Mouse (Mus musculus) neural tube, embryonic 13.5 days (tissue): ENCODE results near the gene Pxylp1. TPM values are rescaled to one million over a fixed set of nuclear protein-coding genes. Genes with fewer than 3 reads are reported as not detected.
A peak's percentile ranks its signal among the peaks of the same experiment; 100 is the strongest.

Experiments
- ATAC-seq: fragments of 200-750 bp; cut with Nextera tagmentation; 2 replicates; pipeline ENCODE4 v1.8.0; 2017; ENCODE audit warnings: low read depth, mild to moderate bottlenecking, moderate TSS enrichment, moderate library complexity
- H3K27ac ChIP-seq: fragments of 300-500 bp; sonication (generic); replicated peaks from 2 replicates; pipeline ENCODE4 v1.5.1; 2015; ENCODE audit warnings: moderate library complexity, mild to moderate bottlenecking, inconsistent platforms
- H3K27me3 ChIP-seq: fragments of 300-500 bp; sonication (generic); 2 replicates; pipeline ENCODE4 v1.6.1; 2015; ENCODE audit warnings: mild to moderate bottlenecking, inconsistent platforms
- H3K36me3 ChIP-seq: fragments of 300-500 bp; sonication (generic); 2 replicates; pipeline ENCODE4 v1.6.1; 2015; ENCODE audit warnings: mild to moderate bottlenecking, inconsistent platforms
- H3K4me1 ChIP-seq: fragments of 300-500 bp; sonication (generic); replicated peaks from 2 replicates; pipeline ENCODE4 v1.6.1; 2015; ENCODE audit warnings: inconsistent platforms
- H3K4me2 ChIP-seq: fragments of 300-500 bp; sonication (generic); 2 replicates; pipeline ENCODE4 v1.6.1; 2015; ENCODE audit warnings: inconsistent platforms, mild to moderate bottlenecking, moderate library complexity
- H3K4me3 ChIP-seq: fragments of 300-500 bp; sonication (generic); 2 replicates; pipeline ENCODE4 v1.5.1; 2015; ENCODE audit warnings: mild to moderate bottlenecking, inconsistent platforms
- H3K9ac ChIP-seq: fragments of 300-500 bp; sonication (generic); 2 replicates; pipeline ENCODE4 v1.6.1; 2015; ENCODE audit warnings: moderate library complexity, mild to moderate bottlenecking, inconsistent platforms
- H3K9me3 ChIP-seq: fragments of 300-500 bp; sonication (generic); 2 replicates; pipeline ENCODE4 v1.6.1; 2016; ENCODE audit warnings: inconsistent platforms
- WGBS: fragments of 180-500 bp; shearing (Covaris S2); methylation state at CpG from one replicate; pipeline ENCODE4 v1.1.7; 2015; 5-methylcytosine and 5-hydroxymethylcytosine counted together
- polyA plus RNA-seq: library from polyadenylated mRNA; unstranded; fragments of >200 nt; fragmentation: Nextera tagmentation; extraction: Ambion mirVana; gene quantifications from 2 replicates; pipeline ENCODE4 v1.2.1, GENCODE M21; 2015

Gene Pxylp1
- polyA plus RNA-seq, 1 experiment from 2014 or later = 33.4 TPM

- Histone ChIP-seq H3K27me3 (no peaks in the 10 kb centered on the region), H3K27ac (peak overlapping the region; percentile 76), H3K4me2 (peak overlapping the region; percentile 86), H3K36me3 (no peaks in the 10 kb centered on the region), H3K4me3 (peak overlapping the region; percentile 58), H3K4me1 (peaks cover 80% of the 10 kb centered on the region), H3K9me3 (no peaks in the 10 kb centered on the region), H3K9ac (peak overlapping the region; percentile 84)
- peak; percentile 78 for ATAC-seq
- under 1% methylated on average over 66 of the region's 66 CpGs for WGBS
Observed at GRCm38 (mm10) chr9:96889345-96890021, 3.0 kb downstream of the Pxylp1 start.

- H3K4me2 ChIP-seq = peak overlapping the region; percentile 86
- H3K9me3 ChIP-seq = no peaks in the 10 kb centered on the region
- H3K4me3 ChIP-seq = peak overlapping the region; percentile 58
- peak; percentile 58 for ATAC-seq
- under 1% methylated on average over 35 of the region's 37 CpGs for WGBS
- H3K4me1 ChIP-seq = peaks cover 84% of the 10 kb centered on the region
- peak overlapping the region; percentile 76 for H3K27ac ChIP-seq
- H3K27me3 ChIP-seq = no peaks in the 10 kb centered on the region
- H3K36me3 ChIP-seq = no peaks in the 10 kb centered on the region
- H3K9ac ChIP-seq = peak overlapping the region; percentile 84
Observed at GRCm38 (mm10) chr9:96888742-96889344, 3.6 kb downstream of the Pxylp1 start.

GRCm38 (mm10) chr9:96887954-96888353 is 4.5 kb downstream of the Pxylp1 start:
- no peaks in the 10 kb centered on the region for H3K27me3 ChIP-seq
- no peaks in the 10 kb centered on the region for H3K9me3 ChIP-seq
- peak overlapping the region; percentile 27; the same call in 1 of the 2 replicates for H3K9ac ChIP-seq
- no peaks in the 10 kb centered on the region for H3K36me3 ChIP-seq
- H3K4me3 ChIP-seq = peak overlapping the region; percentile 58
- peaks cover 88% of the 10 kb centered on the region for H3K4me1 ChIP-seq
- WGBS = 10% methylated on average over 6 of the region's 6 CpGs
- no peak overlapping the region for H3K27ac ChIP-seq
- peak overlapping the region; percentile 86 for H3K4me2 ChIP-seq
- ATAC-seq = peak; percentile 28

DNA sequence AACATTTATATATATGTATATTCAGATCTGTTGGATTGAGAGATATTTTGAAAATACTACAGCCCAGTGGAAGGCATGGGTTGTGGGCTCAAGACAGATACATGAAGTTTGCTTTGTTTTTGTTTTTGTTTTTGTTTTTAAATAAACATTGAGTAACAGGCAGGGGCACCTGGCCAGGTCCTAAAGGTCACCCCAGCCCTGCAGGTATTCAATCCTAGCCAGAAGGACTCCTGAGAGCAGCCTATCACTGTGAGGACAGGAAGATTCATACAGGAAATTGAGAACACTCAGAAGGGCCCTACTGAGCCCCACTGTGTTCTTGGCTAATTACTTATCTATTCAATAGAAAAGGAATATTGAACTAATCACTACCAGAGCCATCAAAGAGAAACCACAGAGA is 5.0 kb downstream of the Pxylp1 start:
- Histone ChIP-seq H3K9ac (peak overlapping the region; percentile 27; the same call in 1 of the 2 replicates), H3K27ac (0 out of 2 replicates have a peak overlapping the region, but pooled peaks have one; percentile 4), H3K4me1 (peaks cover 89% of the 10 kb centered on the region), H3K4me3 (peak overlapping the region; percentile 58), H3K4me2 (peak overlapping the region; percentile 86), H3K36me3 (no peaks in the 10 kb centered on the region), H3K27me3 (no peaks in the 10 kb centered on the region), H3K9me3 (no peaks in the 10 kb centered on the region)
- no peak for ATAC-seq

DNA sequence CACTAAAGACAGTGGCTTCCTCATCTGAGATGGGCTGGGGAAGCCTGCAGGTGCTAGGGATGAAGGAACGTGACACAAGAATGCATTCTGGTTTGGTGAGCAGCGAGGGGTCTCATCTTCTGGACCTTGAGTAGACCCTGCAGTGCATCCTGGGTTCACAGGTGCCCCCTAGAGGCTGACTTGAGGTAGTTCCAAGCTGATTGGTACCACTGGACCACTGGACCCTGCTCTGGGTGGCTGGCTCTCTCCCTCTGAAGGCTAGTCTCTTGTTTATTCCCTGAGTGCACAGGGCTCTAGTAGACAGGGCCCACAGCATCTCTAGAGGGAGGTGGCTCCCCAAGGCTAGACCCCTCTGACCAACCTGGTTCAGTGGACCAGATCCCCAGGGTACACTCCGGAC is 6.7 kb downstream of the Pxylp1 start:
- H3K9me3 ChIP-seq = no peaks in the 10 kb centered on the region
- H3K4me2 ChIP-seq = no peak overlapping the region
- H3K27ac ChIP-seq = no peak overlapping the region
- peaks cover 89% of the 10 kb centered on the region for H3K4me1 ChIP-seq
- H3K4me3 ChIP-seq = no peak overlapping the region
- no peaks in the 10 kb centered on the region for H3K27me3 ChIP-seq
- no peak overlapping the region for H3K9ac ChIP-seq
- ATAC-seq = no peak
- no peaks in the 10 kb centered on the region for H3K36me3 ChIP-seq
- whole genome bisulfite sequencing = 69% methylated on average over 3 of the region's 3 CpGs

DNA sequence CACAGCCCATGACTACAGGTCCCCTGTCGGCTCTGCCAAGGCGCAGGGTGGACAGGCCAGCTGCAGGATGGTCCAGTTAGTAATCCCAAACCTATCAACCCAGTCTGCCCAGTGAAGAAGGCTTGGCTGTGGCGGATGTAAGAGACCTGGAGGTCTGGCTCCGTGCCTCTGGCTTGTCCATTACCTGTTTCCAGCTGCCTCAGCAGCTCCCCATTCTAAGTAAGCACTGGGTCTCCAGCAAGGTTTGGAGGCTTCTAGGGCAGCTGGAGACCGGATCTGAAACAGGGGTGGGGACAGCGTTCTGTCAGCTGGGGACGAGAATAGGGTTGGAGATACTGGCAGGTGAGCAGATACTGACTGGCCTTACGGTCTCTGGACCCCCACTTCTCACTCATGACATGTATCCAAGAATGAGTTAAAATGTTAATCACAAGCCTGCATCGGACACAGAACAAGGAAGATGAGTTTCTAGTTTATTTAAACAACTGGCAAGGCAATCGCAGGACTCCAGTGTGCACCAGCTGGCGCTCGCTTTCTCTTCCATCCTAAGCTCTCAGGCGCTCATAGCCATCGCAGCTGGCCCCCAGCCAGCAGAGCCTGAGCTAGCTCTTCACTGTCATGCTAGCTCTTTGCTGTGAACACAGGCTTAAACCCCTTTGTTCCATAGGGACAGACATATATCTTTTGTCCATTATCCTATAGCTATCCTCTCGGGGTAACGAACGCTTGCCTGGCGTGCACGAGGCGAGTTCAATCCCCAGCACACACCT is 9.8 kb downstream of the Pxylp1 start:
- peaks cover 78% of the 10 kb centered on the region for H3K4me1 ChIP-seq
- no peak overlapping the region for H3K4me2 ChIP-seq
- H3K9me3 ChIP-seq = no peaks in the 10 kb centered on the region
- H3K4me3 ChIP-seq = no peak overlapping the region
- no peaks in the 10 kb centered on the region for H3K27me3 ChIP-seq
- WGBS = 56% methylated on average over 20 of the region's 20 CpGs
- no peaks in the 10 kb centered on the region for H3K36me3 ChIP-seq
- H3K27ac ChIP-seq = peak overlapping the region; percentile 73
- no peak overlapping the region; the same call in 1 of the 2 replicates for H3K9ac ChIP-seq
- ATAC-seq = peak; percentile 48; the same call in 1 of the 2 replicates

DNA sequence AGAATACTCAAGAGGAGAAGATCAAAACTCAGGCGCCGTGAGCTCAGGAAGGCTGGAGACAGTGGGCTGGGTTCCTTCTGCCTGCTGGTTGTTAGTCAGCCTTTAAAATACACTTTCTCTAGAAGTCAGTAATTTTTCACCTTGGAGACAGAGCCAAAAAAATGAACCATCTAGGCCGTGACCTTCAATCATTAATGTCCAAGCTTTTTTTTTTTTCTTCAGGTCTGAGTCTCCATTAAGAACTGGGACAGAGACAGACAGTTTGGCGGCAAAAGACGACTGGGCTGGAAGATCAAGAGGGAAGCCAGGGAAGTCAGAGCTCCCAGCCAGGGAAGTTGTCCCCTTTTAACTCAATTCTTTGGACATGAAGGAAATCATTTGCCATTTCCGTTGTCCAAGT is 10.6 kb downstream of the Pxylp1 start:
- Histone ChIP-seq H3K36me3 (no peaks in the 10 kb centered on the region), H3K9me3 (no peaks in the 10 kb centered on the region), H3K9ac (no peak overlapping the region), H3K4me1 (peaks cover 74% of the 10 kb centered on the region), H3K27ac (no peak overlapping the region; the same call in 1 of the 2 replicates), H3K4me2 (no peak overlapping the region), H3K27me3 (no peaks in the 10 kb centered on the region), H3K4me3 (no peak overlapping the region)
- WGBS = 74% methylated on average over 6 of the region's 6 CpGs
- ATAC-seq = no peak

GRCm38 (mm10) chr9:96879024-96879423 is 13.4 kb downstream of the Pxylp1 start:
- H3K27ac ChIP-seq = no peak overlapping the region
- H3K36me3 ChIP-seq = no peaks in the 10 kb centered on the region
- H3K27me3 ChIP-seq = no peaks in the 10 kb centered on the region
- H3K4me3 ChIP-seq = no peak overlapping the region
- peaks cover 56% of the 10 kb centered on the region for H3K4me1 ChIP-seq
- 88% methylated on average over 6 of the region's 6 CpGs for WGBS
- H3K9ac ChIP-seq = no peak overlapping the region
- ATAC-seq = no peak
- no peaks in the 10 kb centered on the region for H3K9me3 ChIP-seq
- H3K4me2 ChIP-seq = no peak overlapping the region

GRCm38 (mm10) chr9:96878464-96878863 is 14.0 kb downstream of the Pxylp1 start:
- ATAC-seq = peak; percentile 32
- Histone ChIP-seq H3K9ac (no peak overlapping the region), H3K4me2 (no peak overlapping the region), H3K4me3 (no peak overlapping the region), H3K4me1 (peaks cover 51% of the 10 kb centered on the region), H3K36me3 (no peaks in the 10 kb centered on the region), H3K27me3 (no peaks in the 10 kb centered on the region), H3K27ac (no peak overlapping the region; the same call in 1 of the 2 replicates), H3K9me3 (no peaks in the 10 kb centered on the region)
- 5% methylated on average over 4 of the region's 4 CpGs for WGBS

DNA sequence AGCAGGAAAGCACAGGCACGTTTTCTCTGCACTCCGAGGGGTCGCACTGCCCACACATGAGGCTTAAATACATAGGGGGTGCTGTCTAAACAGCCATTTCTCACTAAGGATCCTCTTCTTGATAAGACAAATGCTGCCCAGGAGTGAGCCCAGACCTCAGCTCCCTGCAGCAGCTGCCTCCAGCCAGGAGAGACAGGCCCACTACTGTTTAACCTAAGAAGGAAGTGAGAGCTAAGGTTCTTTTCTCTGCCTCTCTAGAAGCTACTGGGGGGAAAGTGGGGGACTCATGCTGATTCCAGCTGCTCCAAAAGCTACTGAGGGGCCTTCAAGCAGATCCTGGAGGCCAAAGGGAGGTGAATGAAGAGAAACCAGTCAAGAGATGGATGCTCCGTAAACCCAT is 16.8 kb downstream of the Pxylp1 start:
- Histone ChIP-seq H3K4me3 (no peak overlapping the region), H3K27me3 (no peaks in the 10 kb centered on the region), H3K4me1 (peaks cover 26% of the 10 kb centered on the region), H3K9ac (no peak overlapping the region), H3K4me2 (no peak overlapping the region), H3K27ac (no peak overlapping the region), H3K9me3 (no peaks in the 10 kb centered on the region), H3K36me3 (no peaks in the 10 kb centered on the region)
- no peak for ATAC-seq
- 70% methylated on average over 4 of the region's 4 CpGs for WGBS

GRCm38 (mm10) chr9:96873082-96873481 is 19.4 kb downstream of the Pxylp1 start:
- Histone ChIP-seq H3K4me3 (no peak overlapping the region), H3K27ac (no peak overlapping the region), H3K9ac (no peak overlapping the region), H3K4me2 (no peak overlapping the region), H3K36me3 (no peaks in the 10 kb centered on the region), H3K27me3 (no peaks in the 10 kb centered on the region), H3K9me3 (no peaks in the 10 kb centered on the region), H3K4me1 (peaks cover 14% of the 10 kb centered on the region)
- no peak for ATAC-seq
- WGBS = 76% methylated on average over 5 of the region's 5 CpGs

- no peak for ATAC-seq
- Histone ChIP-seq H3K4me2 (no peak overlapping the region), H3K27ac (no peak overlapping the region), H3K9me3 (no peaks in the 10 kb centered on the region), H3K4me3 (no peak overlapping the region), H3K36me3 (no peaks in the 10 kb centered on the region), H3K4me1 (peaks cover 16% of the 10 kb centered on the region; the same call in 1 of the 2 replicates), H3K9ac (no peak overlapping the region), H3K27me3 (no peaks in the 10 kb centered on the region)
- WGBS = 72% methylated on average over 8 of the region's 8 CpGs
Observed at GRCm38 (mm10) chr9:96870104-96870503, 22.4 kb downstream of the Pxylp1 start.
